In the genomic region with DNA sequence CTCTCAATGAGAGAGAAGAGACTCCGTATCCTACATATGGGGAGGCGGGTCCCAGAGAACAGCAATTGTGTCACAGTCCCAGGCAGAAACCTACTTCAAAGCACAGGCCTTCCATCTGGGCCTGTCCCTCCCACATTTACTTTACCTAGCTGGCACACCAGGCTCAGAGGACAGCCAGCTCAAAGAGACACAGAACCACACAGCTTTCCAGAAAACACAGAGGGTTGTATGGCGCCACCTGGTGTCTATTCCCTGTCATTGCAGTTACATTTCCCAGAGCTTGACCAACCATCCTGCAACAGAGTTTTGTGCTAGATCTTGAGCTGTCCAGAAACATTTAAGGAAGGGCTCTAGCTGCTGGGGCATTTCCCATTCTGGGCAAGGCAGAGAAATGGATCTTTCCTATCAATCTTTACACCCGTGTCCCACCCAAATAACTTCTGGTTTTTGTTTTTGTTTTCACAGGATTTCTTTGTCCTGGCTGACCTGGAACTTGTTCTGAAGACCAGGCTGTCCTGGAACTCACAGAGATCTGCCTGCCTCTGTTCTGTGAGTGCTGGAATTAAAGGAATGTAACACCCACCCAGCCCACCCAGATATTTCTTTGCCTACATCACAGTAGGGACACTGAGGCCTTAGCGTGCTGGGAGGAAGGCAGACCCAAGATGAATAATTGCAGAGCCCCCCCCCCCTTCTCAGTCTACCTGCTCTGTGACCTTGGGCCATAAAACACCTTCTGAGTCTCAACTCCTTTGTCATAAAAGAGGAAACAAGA, we compare ENCODE assay signal across 8 mouse cellular contexts. TPM values are rescaled to one million over a fixed set of nuclear protein-coding genes. Genes with fewer than 3 reads are reported as not detected.
A peak's percentile ranks its signal among the peaks of the same experiment; 100 is the strongest.
DNase-seq lines count a peak whose midpoint lies in the region; ATAC-seq and TF ChIP-seq lines count a peak whose summit lies in the region.

No protein-coding gene starts in this region.

- peak; percentile 39 for DNase-seq in Patski (ENCODE audit: low read depth, low spot score)
- peak; percentile 79 for DNase-seq in c-Kit-positive CD71-positive TER-119-positive erythroid progenitor cells, embryonic 14.5 days (ENCODE audit: low spot score)
- DNase-seq in heart, postnatal 25 days (ENCODE audit: low spot score): peak; percentile 47
- peak; percentile 81 to 82 for DNase-seq in layer of hippocampus, postnatal 10 days (ENCODE audit: low spot score in 2 of 2)
- DNase-seq in right cerebral cortex, adult 2 months (ENCODE audit: low spot score in 2 of 2): peak; percentile 84 to 86
- DNase-seq in urinary bladder, postnatal 4 days (ENCODE audit: low spot score in 2 of 2): peak; percentile 70

- in situ Hi-C loops in Patski (cut with MboI; ENCODE audit: low pct_unique_long_range_greater_than_20kb): loop anchor here (5.0 kb wide), 2 partner anchors 65 to 130 kb away; a partner anchor contains a TSS

- intact Hi-C loops in heart, postnatal 25 days (cut with DNase I): loop anchor here (1.0 to 2.0 kb wide), 3 partner anchors 62 to 171 kb away; no protein-coding TSS in a partner anchor

- H3K9me3 ChIP-seq in forebrain, embryonic 16.5 days (ENCODE audit: control insufficient read depth, low read length): no peaks in the 10 kb centered on the region
- no peaks in the 10 kb centered on the region for H3K9me3 ChIP-seq in lung, embryonic 16.5 days (ENCODE audit: control insufficient read depth, low read length)

- peaks cover 12% of the 10 kb centered on the region for H3K4me1 ChIP-seq in forebrain, embryonic 16.5 days (replicated peaks; ENCODE audit: control insufficient read depth, insufficient read depth, low read length)
- H3K4me1 ChIP-seq in lung, embryonic 16.5 days (replicated peaks; ENCODE audit: control insufficient read depth, insufficient read depth, low read length): peaks cover 44% of the 10 kb centered on the region

- no peak for TF ChIP-seq CTCF in Patski (IDR thresholded peaks at IDR 0.05)

- no peaks in the 10 kb centered on the region for H3K27me3 ChIP-seq in Patski
- 0 out of 2 replicates have a peak, but pooled peaks cover 4% of the 10 kb centered on the region for H3K27me3 ChIP-seq in forebrain, embryonic 16.5 days (replicated peaks; ENCODE audit: control insufficient read depth, insufficient read depth, low read length)
- no peaks in the 10 kb centered on the region for H3K27me3 ChIP-seq in lung, embryonic 16.5 days (ENCODE audit: control insufficient read depth, insufficient read depth, low read depth, low read length)

- 40% methylated on average over 5 of the region's 5 CpGs for WGBS in forebrain, embryonic 16.5 days
- WGBS in lung, embryonic 16.5 days: 34% methylated on average over 5 of the region's 5 CpGs

- H3K36me3 ChIP-seq in forebrain, embryonic 16.5 days (ENCODE audit: control insufficient read depth, insufficient read depth): no peaks in the 10 kb centered on the region
- H3K36me3 ChIP-seq in lung, embryonic 16.5 days (ENCODE audit: control insufficient read depth, insufficient read depth, low read length): no peaks in the 10 kb centered on the region

- no peak for ATAC-seq in Patski
- peak; percentile 58; the same call in 1 of the 2 replicates for ATAC-seq in forebrain, embryonic 16.5 days
- peak; percentile 30; the same call in 1 of the 2 replicates for ATAC-seq in lung, embryonic 16.5 days (ENCODE audit: low read depth)

- H3K4me2 ChIP-seq in forebrain, embryonic 16.5 days (ENCODE audit: low read length): no peak overlapping the region
- no peak overlapping the region for H3K4me2 ChIP-seq in lung, embryonic 16.5 days (ENCODE audit: low read depth, low read length)

- no peak overlapping the region for H3K4me3 ChIP-seq in forebrain, embryonic 16.5 days (replicated peaks; ENCODE audit: low read length)
- no peak overlapping the region for H3K4me3 ChIP-seq in lung, embryonic 16.5 days (ENCODE audit: low read length)

- CTCF ChIA-PET in Patski (lab: Charles Lee): interaction anchor here (0.7 to 1.8 kb wide), 18 partner anchors 10 to 178 kb away, joined by 3 to 44 read pairs (median 4); a partner anchor contains a TSS

- POLR2A ChIA-PET in Patski (lab: Charles Lee): interaction anchor here (1.0 to 1.2 kb wide), 2 partner anchors 63 to 65 kb away, joined by 3 read pairs; no protein-coding TSS in a partner anchor

- H3K27ac ChIP-seq in forebrain, embryonic 16.5 days (ENCODE audit: low read length): no peak overlapping the region
- H3K27ac ChIP-seq in lung, embryonic 16.5 days (ENCODE audit: low read length): peak overlapping the region; percentile 83

- no peak overlapping the region for H3K9ac ChIP-seq in forebrain, embryonic 16.5 days (replicated peaks; ENCODE audit: low read depth, low read length)
- no peak overlapping the region for H3K9ac ChIP-seq in lung, embryonic 16.5 days (ENCODE audit: low read length)

RNA-seq across cellular contexts. Expression of a gene that starts 29.3 kb away (rescaled TPM):
- polyA plus RNA-seq in Patski (2021): 2.2 TPM
- not detected in 2 replicates for polyA plus RNA-seq in forebrain, embryonic 16.5 days (2015; fragmentation: Nextera tagmentation; extraction: Ambion mirVana)
- total RNA-seq in heart, postnatal 25 days (2021): not detected
- total RNA-seq in layer of hippocampus, postnatal 10 days (2021): not detected
- polyA plus RNA-seq in lung, embryonic 16.5 days (2015; fragmentation: Nextera tagmentation; extraction: Ambion mirVana): not detected in 2 replicates
